Mouse (Mus musculus) CD4-positive, CD25-positive, alpha-beta regulatory T cell, adult 4 months (primary cell): ENCODE results near the gene Treml4. TPM values are rescaled to one million over a fixed set of nuclear protein-coding genes. Genes with fewer than 3 reads are reported as not detected.

Source experiments
- polyA plus RNA-seq, 2 experiments: library from polyadenylated mRNA; unstranded; fragments of 100-300 nt; shearing (Covaris generic); gene quantifications; one replicate each; pipeline ENCODE4 v1.2.1; 2017

The Treml4 gene
- polyA plus RNA-seq, 2 experiments from 2014 or later, result 0.87 to 1.8 TPM

Other genes starting within 250 kb of the Treml4 start
- not detected for gene 1700122O11Rik, start 226.0 kb upstream of the Treml4 start, polyA plus RNA-seq
- gene 1700067P10Rik, start 175.0 kb upstream of the Treml4 start, polyA plus RNA-seq, result not detected
- not detected for gene 9830107B12Rik, start 118.0 kb upstream of the Treml4 start, polyA plus RNA-seq
- not detected for gene A530064D06Rik, start 97.0 kb upstream of the Treml4 start, polyA plus RNA-seq
- not detected for gene Trem1, start 31.5 kb upstream of the Treml4 start, polyA plus RNA-seq
- gene Trem3, start 16.5 kb upstream of the Treml4 start, polyA plus RNA-seq, result not detected
- 10 to 100 TPM; 13.2 to 16.8 TPM for gene Treml2, start 35.2 kb downstream of the Treml4 start, polyA plus RNA-seq
- gene B430306N03Rik, start 51.8 kb downstream of the Treml4 start, polyA plus RNA-seq, result 1 to 10 TPM; 1.8 to 2.5 TPM
- not detected for gene Trem2, start 82.1 kb downstream of the Treml4 start, polyA plus RNA-seq
- gene Treml1, start 95.6 kb downstream of the Treml4 start, polyA plus RNA-seq, result not detected
- 10 to 100 TPM; 11.3 to 13.3 TPM for gene Nfya, start 145.6 kb downstream of the Treml4 start, polyA plus RNA-seq
- 10 to 100 TPM; 81.7 to 98.8 TPM for gene Oard1, start 145.7 kb downstream of the Treml4 start, polyA plus RNA-seq
- gene Apobec2, start 168.6 kb downstream of the Treml4 start, polyA plus RNA-seq, result 1 to 10 TPM; 1.2 to 1.8 TPM
- gene Tspo2, start 187.2 kb downstream of the Treml4 start, polyA plus RNA-seq, result not detected
- gene Unc5cl, start 190.6 kb downstream of the Treml4 start, polyA plus RNA-seq, result 10 to 100 TPM; 23.7 to 26.3 TPM